Mouse (Mus musculus) liver, embryonic 16.5 days (tissue): Measurements from ENCODE around the gene Sema6c. TPM values are rescaled to one million over a fixed set of nuclear protein-coding genes. Genes with fewer than 3 reads are reported as not detected.

Experiments used
- ATAC-seq: fragments of 200-750 bp; cut with Nextera tagmentation; 2 replicates; pipeline ENCODE4 v1.8.0; 2017; ENCODE audit warnings: low read depth, mild to moderate bottlenecking, moderate number of reproducible peaks, moderate library complexity
- H3K27ac ChIP-seq: fragments of 300-500 bp; sonication (generic); 2 replicates; pipeline ENCODE4 v1.5.1; 2014; ENCODE audit warnings: mild to moderate bottlenecking, low read length
- H3K27me3 ChIP-seq: fragments of 300-500 bp; sonication (generic); 2 replicates; pipeline ENCODE4 v1.6.1; 2014; ENCODE audit warnings: low read depth, low read length, mixed read lengths; ENCODE audit not compliant: control insufficient read depth, insufficient read depth
- H3K36me3 ChIP-seq: fragments of 300-500 bp; sonication (generic); 2 replicates; pipeline ENCODE4 v1.6.1; 2014; ENCODE audit warnings: mild to moderate bottlenecking; ENCODE audit not compliant: control insufficient read depth, insufficient read depth
- H3K4me1 ChIP-seq: fragments of 300-500 bp; sonication (generic); 2 replicates; pipeline ENCODE4 v1.6.1; 2014; ENCODE audit warnings: low read depth, low read length, mixed read lengths; ENCODE audit not compliant: control insufficient read depth
- H3K4me2 ChIP-seq: fragments of 300-500 bp; sonication (generic); 2 replicates; pipeline ENCODE4 v1.6.1; 2014; ENCODE audit warnings: low read depth, low read length, mixed read lengths
- H3K4me3 ChIP-seq: fragments of 300-500 bp; sonication (generic); 2 replicates; pipeline ENCODE4 v1.5.1; 2014; ENCODE audit warnings: low read depth, mild to moderate bottlenecking, low read length
- H3K9ac ChIP-seq: fragments of 300-500 bp; sonication (generic); 2 replicates; pipeline ENCODE4 v1.6.1; 2014; ENCODE audit warnings: low read depth, low read length
- H3K9me3 ChIP-seq: fragments of 300-500 bp; sonication (generic); replicated peaks from 2 replicates; pipeline ENCODE4 v1.6.1; 2016; ENCODE audit warnings: low read length; ENCODE audit not compliant: control insufficient read depth
- WGBS: fragments of 180-500 bp; shearing (Covaris S2); extraction: QIAGEN DNeasy Blood & Tissue Kit; methylation state at CpG from one replicate; pipeline ENCODE4 v1.1.7; 2014; ENCODE audit not compliant: insufficient replicate concordance; 5-methylcytosine and 5-hydroxymethylcytosine counted together
- polyA plus RNA-seq: library from polyadenylated mRNA; unstranded; fragments of >200 nt; fragmentation: Nextera tagmentation; extraction: Ambion mirVana; gene quantifications from 2 replicates; pipeline ENCODE4 v1.2.1, GENCODE M21; 2015

Gene Sema6c
- polyA plus RNA-seq, 1 experiment from 2014 or later: 0.19 TPM

- Histone ChIP-seq H3K27me3 (peaks cover 55% of the 10 kb centered on the region), H3K9me3 (no peaks in the 10 kb centered on the region), H3K4me1 (peaks cover 7% of the 10 kb centered on the region), H3K36me3 (no peaks in the 10 kb centered on the region), H3K27ac (no peak overlapping the region), H3K4me3 (peak overlapping the region; percentile 38), H3K4me2 (peak overlapping the region; percentile 60), H3K9ac (peak overlapping the region; percentile 20; the same call in 1 of the 2 replicates)
- 3% methylated on average over 58 of the region's 58 CpGs for WGBS
- ATAC-seq: no peak
These were observed 13.1 kb downstream of the Sema6c start for GRCm38 (mm10) chr3:95173256-95173949.

GRCm38 (mm10) chr3:95174011-95174592, 13.8 kb downstream of the Sema6c start:
- ATAC-seq: no peak
- no peaks in the 10 kb centered on the region for H3K36me3 ChIP-seq
- no peak overlapping the region for H3K27ac ChIP-seq
- peaks cover 7% of the 10 kb centered on the region for H3K4me1 ChIP-seq
- peak overlapping the region; percentile 60 for H3K4me2 ChIP-seq
- H3K9me3 ChIP-seq: no peaks in the 10 kb centered on the region
- peaks cover 52% of the 10 kb centered on the region for H3K27me3 ChIP-seq
- H3K4me3 ChIP-seq: peak overlapping the region; percentile 35
- H3K9ac ChIP-seq: no peak overlapping the region; the same call in 1 of the 2 replicates
- 1% methylated on average over 16 of the region's 16 CpGs for WGBS

GRCm38 (mm10) chr3:95176500-95176899, 16.2 kb downstream of the Sema6c start:
- Histone ChIP-seq H3K9me3 (no peaks in the 10 kb centered on the region), H3K27ac (no peak overlapping the region), H3K4me1 (peaks cover 7% of the 10 kb centered on the region), H3K4me2 (no peak overlapping the region), H3K36me3 (no peaks in the 10 kb centered on the region), H3K4me3 (no peak overlapping the region), H3K27me3 (peaks cover 32% of the 10 kb centered on the region), H3K9ac (no peak overlapping the region)
- WGBS: 56% methylated on average over 3 of the region's 3 CpGs
- no peak for ATAC-seq

- no peak overlapping the region for H3K4me3 ChIP-seq
- H3K4me2 ChIP-seq: no peak overlapping the region
- H3K27ac ChIP-seq: no peak overlapping the region
- no peak for ATAC-seq
- H3K9me3 ChIP-seq: no peaks in the 10 kb centered on the region
- H3K36me3 ChIP-seq: peaks cover 3% of the 10 kb centered on the region; the same call in 1 of the 2 replicates
- H3K4me1 ChIP-seq: peaks cover 7% of the 10 kb centered on the region
- no peak overlapping the region for H3K9ac ChIP-seq
- WGBS: 66% methylated on average over 6 of the region's 6 CpGs
- H3K27me3 ChIP-seq: peaks cover 22% of the 10 kb centered on the region
These were observed 17.3 kb downstream of the Sema6c start for GRCm38 (mm10) chr3:95177583-95177982.

- 65% methylated on average over 5 of the region's 5 CpGs for WGBS
- Histone ChIP-seq H3K36me3 (peaks cover 9% of the 10 kb centered on the region), H3K4me3 (no peak overlapping the region), H3K4me1 (peaks cover 2% of the 10 kb centered on the region), H3K27me3 (peaks cover 8% of the 10 kb centered on the region), H3K9me3 (no peaks in the 10 kb centered on the region), H3K27ac (no peak overlapping the region), H3K4me2 (no peak overlapping the region), H3K9ac (no peak overlapping the region)
- no peak for ATAC-seq
These were observed 18.7 kb downstream of the Sema6c start for GRCm38 (mm10) chr3:95178948-95179347.

- H3K4me3 ChIP-seq: no peak overlapping the region
- WGBS: 55% methylated on average over 3 of the region's 3 CpGs
These were observed 19.6 kb downstream of the Sema6c start for GRCm38 (mm10) chr3:95179890-95180289.

GRCm38 (mm10) chr3:95181841-95182240, 21.6 kb downstream of the Sema6c start:
- Histone ChIP-seq H3K4me2 (no peak overlapping the region), H3K4me1 (no peaks in the 10 kb centered on the region), H3K27ac (no peak overlapping the region), H3K9me3 (no peaks in the 10 kb centered on the region), H3K9ac (no peak overlapping the region), H3K36me3 (peaks cover 35% of the 10 kb centered on the region), H3K27me3 (no peaks in the 10 kb centered on the region), H3K4me3 (no peak overlapping the region)
- no peak for ATAC-seq
- 49% methylated on average over 1 of the region's 1 CpGs for WGBS

More at GRCm38 (mm10) chr3:95179890-95180289, 19.6 kb downstream of the Sema6c start:
- Histone ChIP-seq H3K27ac (no peak overlapping the region), H3K36me3 (peaks cover 19% of the 10 kb centered on the region), H3K9ac (no peak overlapping the region), H3K4me1 (no peaks in the 10 kb centered on the region), H3K9me3 (no peaks in the 10 kb centered on the region), H3K27me3 (peaks cover 3% of the 10 kb centered on the region; the same call in 1 of the 2 replicates), H3K4me2 (no peak overlapping the region)
- no peak for ATAC-seq

GRCm38 (mm10) chr3:95184796-95185577, 24.7 kb downstream of the Sema6c start:
- Histone ChIP-seq H3K4me3 (no peak overlapping the region), H3K9me3 (no peaks in the 10 kb centered on the region), H3K9ac (no peak overlapping the region), H3K27me3 (no peaks in the 10 kb centered on the region), H3K27ac (no peak overlapping the region), H3K36me3 (peaks cover 63% of the 10 kb centered on the region), H3K4me2 (no peak overlapping the region), H3K4me1 (no peaks in the 10 kb centered on the region)
- WGBS: 78% methylated on average over 9 of the region's 9 CpGs
- ATAC-seq: no peak
